ENCODE assay signal across 17 mouse cellular contexts in genomic region chr10:90771046-90771445, GRCm38 (mm10).
A peak's percentile ranks its signal among the peaks of the same experiment; 100 is the strongest.
DNase-seq lines count a peak whose midpoint lies in the region; ATAC-seq and TF ChIP-seq lines count a peak whose summit lies in the region.
"Had no signal": no experiment of that assay in that cellular context is flagged by ENCODE, and none has a peak within 500 bp of the region (broad histone marks: within the 10 kb centered on the region; RNA-seq: fewer than 3 reads in every experiment).

No protein-coding gene starts in this region.

- 50% methylated on average over 7 of the region's 7 CpGs for WGBS in midbrain, embryonic 10.5 days
- WGBS in midbrain, postnatal 0 days: 38% methylated on average over 7 of the region's 7 CpGs
- 43% methylated on average over 7 of the region's 7 CpGs for WGBS in forebrain, embryonic 15.5 days
- 53% methylated on average over 7 of the region's 7 CpGs for WGBS in midbrain, embryonic 11.5 days
- 38% methylated on average over 7 of the region's 7 CpGs for WGBS in neural tube, embryonic 15.5 days

- no peak for ATAC-seq in midbrain, postnatal 0 days (ENCODE audit: low FRiP score)
- ATAC-seq in forebrain, embryonic 15.5 days (replicated peaks): peak; percentile 72
- no peak for ATAC-seq in midbrain, embryonic 11.5 days (ENCODE audit: low FRiP score)
- ATAC-seq in neural tube, embryonic 15.5 days (ENCODE audit: low FRiP score): no peak
- ATAC-seq: lung, postnatal 0 days had no signal

- H3K27ac ChIP-seq in midbrain, embryonic 10.5 days (replicated peaks): no peak overlapping the region
- no peak overlapping the region for H3K27ac ChIP-seq in midbrain, postnatal 0 days (ENCODE audit: low read depth, low read length)
- H3K27ac ChIP-seq in forebrain, embryonic 15.5 days (replicated peaks): no peak overlapping the region
- no peak overlapping the region for H3K27ac ChIP-seq in midbrain, embryonic 11.5 days (ENCODE audit: low read depth, low read length)
- H3K27ac ChIP-seq in neural tube, embryonic 15.5 days (replicated peaks): 0 out of 2 replicates have a peak overlapping the region, but pooled peaks have one; percentile 41
- H3K27ac ChIP-seq: heart, embryonic 10.5 days; liver, embryonic 14.5 days had no signal

- peaks cover 9% of the 10 kb centered on the region for H3K27me3 ChIP-seq in midbrain, embryonic 10.5 days (ENCODE audit: low read depth, poor library complexity, severe bottlenecking)
- no peaks in the 10 kb centered on the region for H3K27me3 ChIP-seq in midbrain, postnatal 0 days (ENCODE audit: insufficient read depth, low read length)
- H3K27me3 ChIP-seq in forebrain, embryonic 15.5 days: no peaks in the 10 kb centered on the region
- H3K27me3 ChIP-seq in midbrain, embryonic 11.5 days (ENCODE audit: control insufficient read depth, insufficient read depth, low read length): no peaks in the 10 kb centered on the region
- no peaks in the 10 kb centered on the region for H3K27me3 ChIP-seq in neural tube, embryonic 15.5 days (replicated peaks)

- H3K4me3 ChIP-seq in midbrain, embryonic 10.5 days: peak overlapping the region; percentile 37
- no peak overlapping the region for H3K4me3 ChIP-seq in midbrain, postnatal 0 days (ENCODE audit: low read depth, low read length)
- no peak overlapping the region for H3K4me3 ChIP-seq in forebrain, embryonic 15.5 days
- H3K4me3 ChIP-seq in midbrain, embryonic 11.5 days (ENCODE audit: low read depth, low read length): no peak overlapping the region
- H3K4me3 ChIP-seq in neural tube, embryonic 15.5 days (replicated peaks): no peak overlapping the region

- DNase-seq in midbrain, embryonic 10.5 days (ENCODE audit: low spot score): no peak
- DNase-seq in midbrain, postnatal 0 days (ENCODE audit: low spot score): no peak
- no peak for DNase-seq in midbrain, embryonic 11.5 days (ENCODE audit: low spot score, missing footprints)
- no peak for DNase-seq in lung, postnatal 36 days
- no peak for DNase-seq in ovary, postnatal 14 days (ENCODE audit: low spot score)
- DNase-seq in adrenal gland, adult 18-20 months (ENCODE audit: low spot score in 2 of 2): no peak
- DNase-seq: adrenal gland, adult 2 months; gastrocnemius, postnatal 36 days; heart, postnatal 14 days; kidney, adult 11 months; layer of hippocampus, postnatal 36 days; right cerebral cortex, postnatal 14 days had no signal

- no peak for TF ChIP-seq CTCF in midbrain, postnatal 0 days (IDR thresholded peaks at IDR 0.05)

- H3K36me3 ChIP-seq in midbrain, embryonic 10.5 days: no peaks in the 10 kb centered on the region
- H3K36me3 ChIP-seq in midbrain, postnatal 0 days (ENCODE audit: insufficient read depth, low read length): no peaks in the 10 kb centered on the region
- no peaks in the 10 kb centered on the region for H3K36me3 ChIP-seq in forebrain, embryonic 15.5 days
- no peaks in the 10 kb centered on the region for H3K36me3 ChIP-seq in midbrain, embryonic 11.5 days (ENCODE audit: control insufficient read depth, insufficient read depth, low read length)
- H3K36me3 ChIP-seq in neural tube, embryonic 15.5 days: no peaks in the 10 kb centered on the region
- H3K36me3 ChIP-seq: heart, embryonic 10.5 days had no signal

- no peak overlapping the region for H3K9ac ChIP-seq in midbrain, postnatal 0 days (replicated peaks; ENCODE audit: low read length, poor library complexity, severe bottlenecking)
- no peak overlapping the region for H3K9ac ChIP-seq in forebrain, embryonic 15.5 days (replicated peaks)
- no peak overlapping the region for H3K9ac ChIP-seq in midbrain, embryonic 11.5 days (ENCODE audit: low read length)
- no peak overlapping the region for H3K9ac ChIP-seq in neural tube, embryonic 15.5 days (replicated peaks)
- H3K9ac ChIP-seq: liver, embryonic 14.5 days had no signal

- H3K4me2 ChIP-seq in midbrain, postnatal 0 days (ENCODE audit: low read depth, low read length, poor library complexity, severe bottlenecking): no peak overlapping the region
- 0 out of 2 replicates have a peak overlapping the region, but pooled peaks have one; percentile 2 for H3K4me2 ChIP-seq in forebrain, embryonic 15.5 days (replicated peaks)
- peak overlapping the region; percentile 33; the same call in 1 of the 2 replicates for H3K4me2 ChIP-seq in midbrain, embryonic 11.5 days
- H3K4me2 ChIP-seq in neural tube, embryonic 15.5 days: peak overlapping the region; percentile 32

- H3K4me1 ChIP-seq in midbrain, embryonic 10.5 days: peaks cover 25% of the 10 kb centered on the region
- 0 out of 2 replicates have a peak, but pooled peaks cover 5% of the 10 kb centered on the region for H3K4me1 ChIP-seq in midbrain, postnatal 0 days (ENCODE audit: insufficient read depth, low read length)
- peaks cover 16% of the 10 kb centered on the region for H3K4me1 ChIP-seq in forebrain, embryonic 15.5 days
- H3K4me1 ChIP-seq in midbrain, embryonic 11.5 days (ENCODE audit: control insufficient read depth, insufficient read depth, low read length): peaks cover 3% of the 10 kb centered on the region
- peaks cover 32% of the 10 kb centered on the region for H3K4me1 ChIP-seq in neural tube, embryonic 15.5 days

- H3K9me3 ChIP-seq in midbrain, embryonic 10.5 days (replicated peaks): no peaks in the 10 kb centered on the region
- H3K9me3 ChIP-seq in midbrain, postnatal 0 days (ENCODE audit: low read length): no peaks in the 10 kb centered on the region
- H3K9me3 ChIP-seq in forebrain, embryonic 15.5 days: no peaks in the 10 kb centered on the region
- H3K9me3 ChIP-seq in midbrain, embryonic 11.5 days (ENCODE audit: control insufficient read depth, low read length): no peaks in the 10 kb centered on the region
- H3K9me3 ChIP-seq in neural tube, embryonic 15.5 days (replicated peaks): no peaks in the 10 kb centered on the region
- H3K9me3 ChIP-seq: heart, embryonic 10.5 days had no signal
